Mouse (Mus musculus) thymus, adult 2 months (tissue): ENCODE data around the gene Sdc3.

Experiments
- CTCF ChIP-seq: fragments of 200-500 bp; IDR thresholded peaks from 2 replicates; pipeline ENCODE4 v1.5.1; 2012; ENCODE audit warnings: mild to moderate bottlenecking, control low read depth, low read length, moderate library complexity, borderline replicate concordance; ENCODE audit not compliant: control insufficient read depth, poor library complexity, insufficient read depth; ENCODE audit errors: extremely low read depth
- POLR2A ChIP-seq: fragments of 200-500 bp; IDR thresholded peaks from 2 replicates; pipeline ENCODE4 v1.6.1; 2012; ENCODE audit warnings: mild to moderate bottlenecking, low read length, control low read depth, moderate library complexity; ENCODE audit not compliant: control insufficient read depth, poor library complexity, insufficient read depth; ENCODE audit errors: extremely low read depth

- TF ChIP-seq CTCF (no peak), POLR2A (no peak)
Observed at GRCm38 (mm10) chr4:130848814-130849213, 56.5 kb downstream of the Sdc3 start.
